Mouse (Mus musculus): ENCODE data around the gene Zfp677. TPM values are rescaled to one million over a fixed set of nuclear protein-coding genes. Genes with fewer than 3 reads are reported as not detected.
"Not testable (repeated sequence)": the region's sequence is repeated elsewhere in the genome, so short reads cannot be mapped to it uniquely, and the experiment has no call there.

Gene Zfp677
- 0.38 and 0.59 TPM in 2 replicates for polyA plus RNA-seq (2012; rRNA removed)

DNA sequence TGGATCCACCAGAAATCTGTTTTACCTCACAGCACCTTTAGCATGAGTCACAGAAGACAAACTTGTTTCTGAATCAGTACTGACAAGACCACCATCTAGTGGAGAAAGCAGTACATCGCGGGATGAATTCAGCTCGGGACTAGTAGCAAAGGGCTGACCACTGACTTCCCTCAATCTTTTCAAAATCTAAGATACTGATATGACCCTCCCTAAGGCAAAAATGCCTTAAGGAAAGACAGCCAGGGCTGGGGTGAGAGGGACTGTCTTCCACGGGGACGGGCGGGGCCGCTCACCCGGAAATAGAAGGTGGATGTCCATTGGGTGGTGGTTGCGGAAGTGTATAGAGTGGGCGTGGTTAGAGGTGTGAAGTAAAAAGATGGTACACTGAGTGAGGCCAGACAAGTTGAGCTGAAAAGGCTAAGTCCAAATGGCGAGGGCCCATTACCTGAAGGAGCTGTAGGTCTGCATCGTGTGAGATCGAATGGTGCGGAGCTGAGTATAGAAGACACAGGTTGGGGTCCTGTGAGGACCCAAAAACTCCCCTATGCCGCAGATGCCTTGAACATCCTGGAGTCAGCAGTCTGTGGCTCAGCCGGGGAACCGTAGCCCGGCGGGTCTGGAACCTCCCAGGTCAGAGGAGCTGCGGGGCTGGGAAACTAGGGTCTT, at the start of gene Zfp677:
Zfp677 (plus strand) TSS at position 358 of the 666 bp plus-strand sequence.
- peaks cover 6% of the 10 kb centered on the region for H3K4me1 ChIP-seq (ENCODE audit: control insufficient read depth, insufficient read depth, low read length)
- H3K36me3 ChIP-seq (ENCODE audit: control insufficient read depth, insufficient read depth, low read length), result no peaks in the 10 kb centered on the region
- TF ChIP-seq POLR2A (IDR thresholded peaks at IDR 0.05; ENCODE audit: control insufficient read depth, low read depth, low read length), result peak; percentile 44; the same call in 1 of the 2 replicates
- no peak for TF ChIP-seq CTCF (IDR thresholded peaks at IDR 0.05; ENCODE audit: control insufficient read depth, insufficient read depth, insufficient replicate concordance, low read depth, low read length)
- H3K27me3 ChIP-seq (ENCODE audit: control insufficient read depth, insufficient read depth, low read length), result no peaks in the 10 kb centered on the region
- H3K27ac ChIP-seq (ENCODE audit: control insufficient read depth, insufficient read depth, low read depth, low read length), result peak within 1 kb of the TSS; percentile 32; the same call in 1 of the 2 replicates
- H3K4me3 ChIP-seq (ENCODE audit: control insufficient read depth, low read depth, low read length), result peak within 1 kb of the TSS; percentile 83

DNA sequence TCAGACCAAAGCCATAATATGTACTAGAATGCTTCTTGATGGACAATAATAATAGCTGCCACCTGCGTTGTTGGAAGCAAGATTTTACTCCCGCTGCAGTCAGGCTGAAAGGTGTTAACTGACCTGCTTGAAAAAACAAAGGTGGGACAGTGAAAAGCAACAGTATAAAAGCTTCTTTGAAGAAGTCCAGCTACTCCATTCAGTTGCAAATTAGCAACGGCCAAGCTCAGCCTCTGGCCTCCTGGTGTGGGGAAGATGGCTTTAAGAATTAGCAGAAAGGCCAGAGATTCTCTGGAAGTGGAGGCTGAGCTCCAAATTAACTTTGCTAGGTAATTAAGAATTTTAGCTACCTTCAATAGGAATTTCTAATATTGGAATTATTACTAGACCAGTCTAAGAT, 15.5 kb upstream of the Zfp677 start:
- H3K27ac ChIP-seq (ENCODE audit: control insufficient read depth, insufficient read depth, low read depth, low read length); H3K36me3 ChIP-seq (ENCODE audit: control insufficient read depth, insufficient read depth, low read length); H3K4me3 ChIP-seq (ENCODE audit: control insufficient read depth, low read depth, low read length); H3K27me3 ChIP-seq (ENCODE audit: control insufficient read depth, insufficient read depth, low read length); H3K4me1 ChIP-seq (ENCODE audit: control insufficient read depth, insufficient read depth, low read length): not testable (repeated sequence)

DNA sequence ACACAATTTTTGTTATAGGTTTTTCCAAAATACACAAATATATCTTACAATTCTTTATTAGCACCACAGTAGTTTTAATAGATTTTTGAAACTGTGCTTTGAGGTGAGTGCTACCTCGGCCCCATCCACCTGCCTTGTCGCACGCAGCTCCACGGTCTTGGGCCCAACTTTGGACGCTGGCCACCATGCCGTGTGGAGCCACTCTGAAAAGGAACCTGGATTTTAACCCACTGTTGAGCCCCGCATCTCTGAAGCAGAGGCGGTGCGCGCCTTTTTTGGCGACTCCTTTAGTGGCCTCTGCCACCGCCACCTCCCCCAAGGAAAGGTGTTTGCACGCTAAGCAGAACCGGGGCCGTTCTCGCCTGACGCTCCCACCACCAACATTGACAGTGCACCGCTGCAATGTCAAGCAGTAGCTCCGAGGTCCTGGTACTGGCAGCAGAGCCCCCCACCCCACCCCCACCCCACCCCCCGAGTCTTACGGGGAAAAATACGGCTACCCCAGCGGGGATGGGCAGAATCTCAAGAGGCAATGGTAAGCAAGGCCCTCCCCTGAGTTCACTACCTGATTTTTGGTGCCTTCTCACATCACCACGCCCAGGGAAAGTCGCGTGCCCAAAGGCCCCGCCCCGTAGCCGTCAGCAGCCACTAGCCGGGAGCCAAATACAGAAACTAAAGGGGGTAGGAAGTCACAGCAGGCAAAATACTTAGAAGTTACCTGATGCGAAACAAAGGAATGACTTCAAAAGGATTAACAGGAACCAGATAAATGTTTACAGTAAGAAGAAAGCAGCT, 13.4 kb upstream of the Zfp677 start:
- TF ChIP-seq POLR2A (IDR thresholded peaks at IDR 0.05; ENCODE audit: control insufficient read depth, low read depth, low read length) (no peak), CTCF (IDR thresholded peaks at IDR 0.05; ENCODE audit: control insufficient read depth, insufficient read depth, insufficient replicate concordance, low read depth, low read length) (no peak)
- no peak overlapping the region for H3K27ac ChIP-seq (ENCODE audit: control insufficient read depth, insufficient read depth, low read depth, low read length)
- H3K27me3 ChIP-seq (ENCODE audit: control insufficient read depth, insufficient read depth, low read length), result no peaks in the 10 kb centered on the region
- H3K4me1 ChIP-seq (ENCODE audit: control insufficient read depth, insufficient read depth, low read length), result peaks cover 2% of the 10 kb centered on the region
- H3K4me3 ChIP-seq (ENCODE audit: control insufficient read depth, low read depth, low read length), result no peak overlapping the region
- H3K36me3 ChIP-seq (ENCODE audit: control insufficient read depth, insufficient read depth, low read length), result no peaks in the 10 kb centered on the region

DNA sequence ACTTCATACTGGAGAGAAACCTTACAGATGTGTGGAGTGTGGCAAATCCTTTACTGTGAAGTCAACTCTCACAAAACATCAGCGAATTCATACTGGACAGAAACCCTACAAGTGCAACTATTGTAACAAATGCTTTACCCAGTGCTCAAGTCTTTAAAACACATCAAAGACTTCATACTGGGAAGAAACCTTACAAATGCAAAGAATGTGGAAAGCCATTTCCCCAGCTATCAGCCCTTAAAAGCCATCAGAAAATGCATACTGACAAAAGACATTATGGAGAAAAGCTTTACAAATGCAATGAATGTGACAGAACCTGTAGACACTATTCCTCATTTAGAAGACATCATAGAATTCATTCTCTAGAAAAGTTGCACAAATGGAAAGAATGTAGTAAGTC, 8.2 kb upstream of the Zfp677 start:
- no peak for TF ChIP-seq POLR2A (IDR thresholded peaks at IDR 0.05; ENCODE audit: control insufficient read depth, low read depth, low read length)
- TF ChIP-seq CTCF (IDR thresholded peaks at IDR 0.05; ENCODE audit: control insufficient read depth, insufficient read depth, insufficient replicate concordance, low read depth, low read length), result no peak
- H3K27ac ChIP-seq (ENCODE audit: control insufficient read depth, insufficient read depth, low read depth, low read length), result no peak overlapping the region
- H3K27me3 ChIP-seq (ENCODE audit: control insufficient read depth, insufficient read depth, low read length), result no peaks in the 10 kb centered on the region
- no peak overlapping the region for H3K4me3 ChIP-seq (ENCODE audit: control insufficient read depth, low read depth, low read length)
- no peaks in the 10 kb centered on the region for H3K36me3 ChIP-seq (ENCODE audit: control insufficient read depth, insufficient read depth, low read length)
- H3K4me1 ChIP-seq (ENCODE audit: control insufficient read depth, insufficient read depth, low read length), result no peaks in the 10 kb centered on the region

DNA sequence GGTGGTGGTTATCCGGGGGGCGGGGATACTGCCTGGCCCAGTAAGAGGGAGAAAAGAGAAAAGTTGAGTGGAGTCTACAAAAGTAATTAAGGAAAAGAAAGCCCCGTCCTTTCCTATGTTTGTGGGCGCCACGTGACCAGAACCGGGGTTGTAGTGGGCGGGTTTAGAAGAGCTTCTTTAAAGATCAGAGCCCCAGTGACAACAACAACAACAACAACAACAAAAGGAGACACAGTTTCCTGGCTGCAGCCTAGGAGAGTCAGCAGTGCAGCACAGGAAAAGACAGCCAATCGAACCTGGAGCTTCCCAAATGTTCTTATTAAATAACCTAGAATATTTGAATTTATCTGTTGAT, 486 bp downstream of the Zfp677 start:
- Histone ChIP-seq H3K27me3 (ENCODE audit: control insufficient read depth, insufficient read depth, low read length) (no peaks in the 10 kb centered on the region), H3K4me3 (ENCODE audit: control insufficient read depth, low read depth, low read length) (peak overlapping the region; percentile 83), H3K4me1 (ENCODE audit: control insufficient read depth, insufficient read depth, low read length) (peaks cover 6% of the 10 kb centered on the region), H3K27ac (ENCODE audit: control insufficient read depth, insufficient read depth, low read depth, low read length) (peak overlapping the region; percentile 32; the same call in 1 of the 2 replicates), H3K36me3 (ENCODE audit: control insufficient read depth, insufficient read depth, low read length) (no peaks in the 10 kb centered on the region)
- TF ChIP-seq CTCF (IDR thresholded peaks at IDR 0.05; ENCODE audit: control insufficient read depth, insufficient read depth, insufficient replicate concordance, low read depth, low read length) (no peak), POLR2A (IDR thresholded peaks at IDR 0.05; ENCODE audit: control insufficient read depth, low read depth, low read length) (no peak)

DNA sequence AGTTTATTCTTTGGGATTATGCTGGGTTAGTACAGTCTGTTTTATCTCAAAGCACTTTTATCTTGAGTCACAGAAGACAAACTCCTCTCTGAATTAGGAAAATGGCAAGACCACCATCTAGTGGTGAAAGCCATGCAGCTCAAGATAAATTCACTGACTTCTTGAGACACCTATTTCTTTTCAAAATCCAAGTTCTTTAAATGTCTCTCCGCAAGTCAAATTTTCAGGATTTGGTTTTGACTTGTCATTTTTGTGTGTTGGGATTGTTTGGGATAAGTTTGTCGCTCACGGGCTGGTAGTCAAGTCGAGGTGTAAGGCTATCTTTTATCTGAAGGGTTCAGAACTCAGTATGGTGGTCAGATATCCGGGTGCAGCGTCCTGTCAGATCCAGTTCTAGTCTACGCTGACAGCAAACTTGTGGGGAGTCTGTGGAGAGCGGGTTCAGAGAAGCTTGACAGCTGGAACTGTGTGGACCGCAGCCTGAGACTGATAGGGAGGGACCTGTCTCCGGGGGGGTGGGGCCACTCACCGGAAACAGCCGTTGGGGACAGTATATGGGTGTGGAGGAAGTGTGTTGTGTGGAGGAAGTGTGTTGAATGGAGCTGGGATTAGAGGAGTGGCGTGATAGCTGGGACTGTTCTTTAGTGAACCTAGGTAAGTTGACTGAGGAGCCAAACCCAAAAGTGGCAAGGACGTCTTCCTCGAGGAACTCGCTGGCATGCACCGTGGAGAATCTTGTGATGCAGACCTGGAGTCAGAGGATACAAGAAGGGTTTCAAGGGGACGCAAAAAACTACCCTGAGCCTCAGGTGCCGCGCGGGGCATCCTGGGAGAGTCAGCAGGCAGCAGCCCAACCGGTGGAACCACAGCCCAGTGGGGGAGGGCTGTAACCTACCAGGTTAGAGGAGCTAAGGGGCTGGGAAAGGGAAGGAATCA, 39.4 kb downstream of the Zfp677 start, which contains the start of gene Zfp54:
Zfp54 (plus strand) TSS at position 564 of the 936 bp plus-strand sequence.
- Histone ChIP-seq H3K27ac (ENCODE audit: control insufficient read depth, insufficient read depth, low read depth, low read length) (peak within 1 kb of the TSS; percentile 87), H3K27me3 (ENCODE audit: control insufficient read depth, insufficient read depth, low read length) (no peaks in the 10 kb centered on the region), H3K36me3 (ENCODE audit: control insufficient read depth, insufficient read depth, low read length) (no peaks in the 10 kb centered on the region), H3K4me1 (ENCODE audit: control insufficient read depth, insufficient read depth, low read length) (peaks cover 5% of the 10 kb centered on the region), H3K4me3 (ENCODE audit: control insufficient read depth, low read depth, low read length) (peak within 1 kb of the TSS; percentile 82)
- TF ChIP-seq POLR2A (IDR thresholded peaks at IDR 0.05; ENCODE audit: control insufficient read depth, low read depth, low read length) (peak; percentile 47; the same call in 1 of the 2 replicates), CTCF (IDR thresholded peaks at IDR 0.05; ENCODE audit: control insufficient read depth, insufficient read depth, insufficient replicate concordance, low read depth, low read length) (peak; percentile 32; the same call in 1 of the 2 replicates)

DNA sequence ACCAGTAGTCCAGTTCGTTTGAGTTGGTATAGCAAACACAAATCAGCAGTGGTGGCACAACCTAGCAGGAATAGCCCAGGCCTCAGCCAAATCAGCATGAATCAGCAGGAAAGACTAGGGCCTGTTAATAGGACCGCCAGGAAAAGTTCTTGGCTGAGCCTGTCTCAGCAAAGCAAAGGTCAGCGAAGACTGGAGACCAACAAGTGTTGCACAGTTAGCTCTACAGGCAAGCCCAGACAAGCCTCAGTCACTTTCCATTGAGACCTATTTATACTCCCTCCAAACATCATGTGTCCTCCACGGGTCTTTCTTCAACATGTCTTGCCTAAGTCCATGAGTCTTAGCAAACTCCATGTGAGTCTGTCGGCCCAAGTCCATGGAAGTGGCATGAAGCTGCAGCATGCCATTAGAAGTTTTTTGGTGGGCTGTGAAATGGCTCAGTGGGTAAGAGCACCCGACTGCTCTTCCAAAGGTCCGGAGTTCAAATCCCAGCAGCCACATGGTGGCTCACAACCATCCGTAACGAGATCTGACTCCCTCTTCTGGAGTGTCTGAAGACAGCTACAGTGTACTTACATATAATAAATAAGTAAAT, 55.4 kb downstream of the Zfp677 start:
- H3K27ac ChIP-seq (ENCODE audit: control insufficient read depth, insufficient read depth, low read depth, low read length); H3K27me3 ChIP-seq (ENCODE audit: control insufficient read depth, insufficient read depth, low read length): not testable (repeated sequence)

More for the DNA sequence above, 55.4 kb downstream of the Zfp677 start:
- H3K4me1 ChIP-seq (ENCODE audit: control insufficient read depth, insufficient read depth, low read length); H3K36me3 ChIP-seq (ENCODE audit: control insufficient read depth, insufficient read depth, low read length); H3K4me3 ChIP-seq (ENCODE audit: control insufficient read depth, low read depth, low read length): not testable (repeated sequence)

Other genes starting within 250 kb of the Zfp677 start
- gene Vmn1r234, start 157.7 kb upstream of the Zfp677 start, polyA plus RNA-seq (2012; rRNA removed), result 0.11 TPM in 1 of 2 replicates, not detected in the other
- gene Vmn1r235, start 127.3 kb upstream of the Zfp677 start, polyA plus RNA-seq (2012; rRNA removed), result not detected in 2 replicates
- gene Vmn1r236, start 100.8 kb upstream of the Zfp677 start, polyA plus RNA-seq (2012; rRNA removed), result not detected in 2 replicates
- gene Vmn1r237, start 71.9 kb upstream of the Zfp677 start, polyA plus RNA-seq (2012; rRNA removed), result not detected in 2 replicates
- 3.1 and 4.3 TPM in 2 replicates for gene Zfp54, start 39.5 kb downstream of the Zfp677 start, polyA plus RNA-seq (2012; rRNA removed)
- gene Zfp51, start 66.6 kb downstream of the Zfp677 start, polyA plus RNA-seq (2012; rRNA removed), result 2.5 and 3.3 TPM in 2 replicates
- gene Zfp53, start 105.2 kb downstream of the Zfp677 start, polyA plus RNA-seq (2012; rRNA removed), result 0.23 and 0.48 TPM in 2 replicates
- gene Zfp52, start 151.8 kb downstream of the Zfp677 start, polyA plus RNA-seq (2012; rRNA removed), result 0.13 and 0.31 TPM in 2 replicates
- gene Zfp948, start 183.3 kb downstream of the Zfp677 start, polyA plus RNA-seq (2012; rRNA removed), result 0.47 TPM in 2 replicates